Mouse (Mus musculus): Measurements from ENCODE around the gene Otud4. TPM values are rescaled to one million over a fixed set of nuclear protein-coding genes. Genes with fewer than 3 reads are reported as not detected.
A peak's percentile ranks its signal among the peaks of the same experiment; 100 is the strongest.

Otud4 gene
- polyA plus RNA-seq, 1 experiment from 2014 or later, result 27.1 TPM

DNA sequence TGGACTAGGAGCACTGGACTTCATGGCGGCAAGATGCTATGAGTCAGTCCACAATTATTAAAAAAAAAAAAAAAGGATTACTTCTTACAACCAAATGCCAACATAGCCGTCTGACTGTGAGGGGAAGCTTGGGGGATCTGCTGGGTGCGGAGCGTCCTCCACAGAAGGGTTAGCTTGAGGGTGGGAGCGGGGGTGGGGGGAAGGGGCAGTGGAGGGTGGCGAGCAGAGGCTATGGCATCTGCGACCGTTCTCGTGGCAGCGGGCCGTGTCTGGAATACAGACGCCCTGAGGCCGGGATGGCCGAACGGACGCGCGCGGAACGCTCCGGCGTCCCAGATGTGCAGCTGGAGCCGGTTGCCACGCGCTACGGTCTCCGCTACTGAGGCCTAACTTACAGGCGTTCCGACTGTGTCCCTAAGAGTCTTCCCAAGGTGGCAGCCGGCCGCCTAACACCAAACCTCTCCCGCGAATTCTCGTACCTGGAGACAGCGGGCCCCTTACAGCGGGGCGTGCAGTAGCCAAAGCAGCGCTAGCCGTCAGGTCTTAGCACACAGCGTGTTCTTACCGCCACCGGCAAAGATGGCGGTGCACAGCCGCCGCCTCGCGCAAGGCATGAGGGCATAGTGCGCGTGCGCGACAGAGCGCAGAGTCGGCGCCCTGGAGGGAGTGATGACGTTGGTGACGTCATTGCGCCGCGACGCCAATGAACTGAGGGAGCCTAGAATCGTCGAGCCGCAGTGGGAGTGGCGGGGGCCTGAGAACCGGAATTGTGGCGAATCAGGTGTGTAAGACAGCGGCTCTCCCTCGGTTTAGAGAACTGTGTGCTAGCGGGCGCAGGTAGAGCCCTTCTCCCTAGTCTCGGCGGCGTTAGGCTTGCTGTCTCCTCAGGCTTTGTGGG, 71.9 kb downstream of the Otud4 start, which contains the start of the genes Abce1 and Anapc10:
TSS of gene Abce1 (minus strand) at position 677 of the 898 bp plus-strand sequence.
TSS of gene Anapc10 (plus strand) at position 757 of the 898 bp plus-strand sequence.
- no peaks in the 10 kb centered on the region for H3K4me1 ChIP-seq (ENCODE audit: insufficient read depth)
- peak within 1 kb of the TSS; percentile 83 for H3K9ac ChIP-seq
- peak within 1 kb of the TSS; percentile 84 for H3K27ac ChIP-seq (ENCODE audit: low read depth)
- no peaks in the 10 kb centered on the region for H3K9me3 ChIP-seq (ENCODE audit: low read depth, low read length)
- peak within 1 kb of the TSS; percentile 70 for H3K4me2 ChIP-seq
- WGBS, result under 1% methylated on average over 73 of the region's 73 CpGs
- TF ChIP-seq CTCF (IDR thresholded peaks at IDR 0.05; ENCODE audit: low read depth), result no peak
- H3K27me3 ChIP-seq (ENCODE audit: insufficient read depth, low read length), result no peaks in the 10 kb centered on the region
- DNase-seq, result peak; percentile 100
- peaks cover 16% of the 10 kb centered on the region for H3K36me3 ChIP-seq (ENCODE audit: insufficient read depth)
- H3K4me3 ChIP-seq (ENCODE audit: low read depth, low read length), result peak within 1 kb of the TSS; percentile 92
- ATAC-seq (ENCODE audit: insufficient read depth), result peak; percentile 99

DNA sequence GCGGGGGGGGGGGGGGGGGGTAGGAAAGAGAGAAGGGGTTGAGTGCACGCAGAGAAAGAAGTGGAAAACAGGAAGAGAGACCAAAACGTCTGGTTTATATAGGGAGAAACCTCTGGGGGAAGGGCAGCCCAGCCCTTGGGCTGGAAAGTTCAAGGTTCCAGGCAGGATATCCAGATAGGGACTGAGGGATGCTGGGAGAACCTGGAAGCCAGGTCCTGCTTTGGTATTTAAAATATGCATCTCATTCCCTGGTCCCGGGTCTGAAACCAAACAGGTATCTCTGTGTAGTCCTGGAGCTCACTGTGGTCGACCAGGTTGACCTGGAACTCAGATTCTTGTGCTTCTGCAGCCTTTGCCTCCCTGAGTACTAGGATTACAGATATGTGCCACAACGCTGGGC, 73.3 kb downstream of the Otud4 start:
- ATAC-seq (ENCODE audit: insufficient read depth) (no peak), DNase-seq (no peak)
- no peaks in the 10 kb centered on the region for H3K27me3 ChIP-seq (ENCODE audit: insufficient read depth, low read length)
- H3K9ac ChIP-seq, result no peak overlapping the region
- no peak for TF ChIP-seq CTCF (IDR thresholded peaks at IDR 0.05; ENCODE audit: low read depth)
- H3K36me3 ChIP-seq (ENCODE audit: insufficient read depth), result peaks cover 17% of the 10 kb centered on the region
- peak overlapping the region; percentile 92 for H3K4me3 ChIP-seq (ENCODE audit: low read depth, low read length)
- H3K4me2 ChIP-seq, result peak overlapping the region; percentile 70
- H3K4me1 ChIP-seq (ENCODE audit: insufficient read depth), result no peaks in the 10 kb centered on the region
- WGBS, result 40% methylated on average over 6 of the region's 6 CpGs
- H3K27ac ChIP-seq (ENCODE audit: low read depth), result no peak overlapping the region
- no peaks in the 10 kb centered on the region for H3K9me3 ChIP-seq (ENCODE audit: low read depth, low read length)

DNA sequence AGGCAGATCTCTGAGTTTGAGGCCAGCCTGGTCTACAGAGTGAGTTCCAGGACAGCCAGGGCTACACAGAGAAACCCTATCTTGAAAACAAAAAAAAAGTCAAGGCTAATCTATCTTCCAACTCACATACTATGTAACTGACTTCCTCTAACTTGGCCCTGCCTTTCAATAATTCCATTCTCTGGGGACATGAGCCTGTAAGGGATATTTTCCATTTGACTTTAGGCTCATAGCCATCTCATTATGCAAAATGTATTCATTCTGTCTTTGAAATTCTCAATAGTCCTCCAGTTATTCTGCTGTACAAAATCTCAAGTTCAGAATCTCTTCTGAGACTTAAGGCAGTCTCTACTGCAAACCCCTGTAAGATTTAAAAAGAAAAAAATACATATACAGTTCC, 82.1 kb downstream of the Otud4 start:
- no peak overlapping the region for H3K4me2 ChIP-seq
- H3K4me1 ChIP-seq (ENCODE audit: insufficient read depth), result no peaks in the 10 kb centered on the region
- no peaks in the 10 kb centered on the region for H3K27me3 ChIP-seq (ENCODE audit: insufficient read depth, low read length)
- peaks cover 42% of the 10 kb centered on the region for H3K36me3 ChIP-seq (ENCODE audit: insufficient read depth)
- DNase-seq (no peak), ATAC-seq (ENCODE audit: insufficient read depth) (no peak)
- no peaks in the 10 kb centered on the region for H3K9me3 ChIP-seq (ENCODE audit: low read depth, low read length)
- H3K27ac ChIP-seq (ENCODE audit: low read depth), result no peak overlapping the region
- TF ChIP-seq CTCF (IDR thresholded peaks at IDR 0.05; ENCODE audit: low read depth), result no peak
- no peak overlapping the region for H3K4me3 ChIP-seq (ENCODE audit: low read depth, low read length)
- H3K9ac ChIP-seq, result no peak overlapping the region

DNA sequence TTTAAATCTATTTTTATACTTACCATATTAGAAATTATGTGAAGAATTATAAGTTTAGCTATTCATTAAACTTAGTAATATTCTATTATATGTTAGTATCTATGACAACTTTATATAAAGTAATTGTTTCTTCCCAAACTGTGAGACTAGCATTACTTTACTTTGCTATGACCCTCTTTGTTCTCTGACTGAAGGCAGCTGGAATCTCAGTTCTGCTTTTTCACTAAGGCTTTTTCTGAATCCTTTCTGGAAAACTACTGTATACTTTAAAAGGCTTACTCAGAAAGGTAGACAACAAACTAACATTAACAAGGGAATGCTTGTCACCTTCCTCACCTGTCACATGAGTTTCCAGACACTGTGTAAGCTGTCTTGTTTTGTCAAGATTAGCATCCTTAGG, 83.9 kb downstream of the Otud4 start:
- H3K27me3 ChIP-seq (ENCODE audit: insufficient read depth, low read length), result no peaks in the 10 kb centered on the region
- H3K9ac ChIP-seq, result no peak overlapping the region
- H3K9me3 ChIP-seq (ENCODE audit: low read depth, low read length), result no peaks in the 10 kb centered on the region
- DNase-seq (no peak), ATAC-seq (ENCODE audit: insufficient read depth) (no peak)
- no peak for TF ChIP-seq CTCF (IDR thresholded peaks at IDR 0.05; ENCODE audit: low read depth)
- no peaks in the 10 kb centered on the region for H3K4me1 ChIP-seq (ENCODE audit: insufficient read depth)
- H3K36me3 ChIP-seq (ENCODE audit: insufficient read depth), result peaks cover 32% of the 10 kb centered on the region; the same call in 1 of the 2 replicates
- no peak overlapping the region for H3K4me2 ChIP-seq
- no peak overlapping the region for H3K4me3 ChIP-seq (ENCODE audit: low read depth, low read length)
- no peak overlapping the region for H3K27ac ChIP-seq (ENCODE audit: low read depth)

DNA sequence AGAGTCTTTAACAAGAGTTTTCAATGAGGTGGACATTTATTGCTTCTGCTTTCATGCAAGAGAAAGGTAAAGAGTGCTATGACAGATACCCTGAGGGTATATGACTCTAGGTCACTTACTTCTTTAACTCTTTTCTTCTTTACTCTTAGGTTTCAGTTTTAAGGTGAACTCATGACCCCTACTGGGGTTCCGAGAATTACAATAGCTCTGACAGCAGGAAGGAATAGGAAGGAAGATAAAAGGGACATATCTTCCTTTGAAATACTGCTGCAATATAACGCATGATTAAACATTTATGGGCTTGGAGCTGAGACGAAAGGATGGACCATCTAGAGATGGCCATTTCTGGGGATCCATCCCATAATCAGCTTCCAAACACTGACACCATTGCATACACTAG, 85.2 kb downstream of the Otud4 start:
- H3K36me3 ChIP-seq (ENCODE audit: insufficient read depth), result peaks cover 34% of the 10 kb centered on the region; the same call in 1 of the 2 replicates
- ATAC-seq (ENCODE audit: insufficient read depth) (no peak), DNase-seq (no peak)
- no peaks in the 10 kb centered on the region for H3K4me1 ChIP-seq (ENCODE audit: insufficient read depth)
- no peak overlapping the region for H3K4me3 ChIP-seq (ENCODE audit: low read depth, low read length)
- 66% methylated on average over 3 of the region's 3 CpGs for WGBS
- no peak overlapping the region for H3K4me2 ChIP-seq
- TF ChIP-seq CTCF (IDR thresholded peaks at IDR 0.05; ENCODE audit: low read depth), result no peak
- no peak overlapping the region for H3K27ac ChIP-seq (ENCODE audit: low read depth)
- H3K9ac ChIP-seq, result no peak overlapping the region
- H3K9me3 ChIP-seq (ENCODE audit: low read depth, low read length), result no peaks in the 10 kb centered on the region
- H3K27me3 ChIP-seq (ENCODE audit: insufficient read depth, low read length), result no peaks in the 10 kb centered on the region

Other genes starting within 250 kb of the Otud4 start
- 52.1 and 52.2 TPM in 2 replicates for gene Smad1, start 240.1 kb upstream of the Otud4 start, polyA plus RNA-seq (2014; fragmentation: Nextera tagmentation; extraction: Ambion mirVana)
- gene Abce1, start 72.1 kb downstream of the Otud4 start, polyA plus RNA-seq (2014; fragmentation: Nextera tagmentation; extraction: Ambion mirVana), result 132 and 136 TPM in 2 replicates
- 38.7 and 43.0 TPM in 2 replicates for gene Anapc10, start 72.2 kb downstream of the Otud4 start, polyA plus RNA-seq (2014; fragmentation: Nextera tagmentation; extraction: Ambion mirVana)

Data from lung, embryonic 14.5 days (tissue).